Mouse (Mus musculus): ENCODE measurements at regions not wholly inside any gene's neighbourhood (a gene's known extent, or its start where the extent isn't known, plus 50 kb on each side); places are given as distances from the start of the nearest gene placed in this dataset.

GRCm38 (mm10) chr8:30677423-30677822, 2751.1 kb upstream of the 5930422O12Rik start:
- no peak for DNase-seq

DNA sequence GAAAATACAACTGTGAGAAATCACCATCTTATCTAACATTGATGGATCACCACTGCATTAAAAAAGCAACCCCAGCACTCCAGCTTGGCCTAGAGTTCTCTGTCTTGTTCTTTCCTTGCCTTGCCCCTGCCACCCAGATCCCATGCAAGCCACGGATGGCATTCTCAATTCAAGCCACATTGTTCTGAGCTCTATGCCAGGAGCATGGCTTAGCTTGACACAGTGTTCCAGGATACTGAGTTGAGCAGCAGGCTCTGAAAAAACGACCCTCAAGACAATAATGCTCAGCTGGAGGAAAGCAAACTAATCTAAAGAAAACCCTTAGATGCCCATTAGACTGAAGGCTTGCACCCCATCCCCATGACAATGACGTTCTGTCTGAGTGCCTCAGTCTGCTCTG, 2746.3 kb upstream of the 5930422O12Rik start:
- no peak for DNase-seq

- DNase-seq, result no peak
Measured at GRCm38 (mm10) chr8:30686539-30686938, 2742.0 kb upstream of the 5930422O12Rik start.

GRCm38 (mm10) chr8:30694126-30694525, 2734.4 kb upstream of the 5930422O12Rik start:
- DNase-seq, result no peak

DNA sequence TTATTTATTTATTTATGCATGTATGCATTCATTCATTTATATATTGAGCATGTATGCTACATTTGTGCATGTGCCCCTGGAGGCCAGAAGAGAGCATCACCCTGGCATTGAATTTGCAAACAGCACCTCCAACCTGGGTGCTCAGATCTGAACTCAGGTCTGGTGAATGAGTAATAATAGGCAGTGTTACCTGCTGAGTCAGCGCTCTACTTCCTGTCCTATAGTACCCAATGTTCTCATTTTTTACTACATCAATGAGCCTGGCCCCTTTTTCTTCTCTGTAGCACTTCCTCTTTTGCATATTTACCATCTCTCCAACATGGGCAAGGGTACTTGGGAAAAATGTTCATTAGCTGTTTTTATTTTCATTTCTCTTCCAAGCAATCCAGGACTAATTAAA, 2711.9 kb upstream of the 5930422O12Rik start:
- DNase-seq, result no peak

DNA sequence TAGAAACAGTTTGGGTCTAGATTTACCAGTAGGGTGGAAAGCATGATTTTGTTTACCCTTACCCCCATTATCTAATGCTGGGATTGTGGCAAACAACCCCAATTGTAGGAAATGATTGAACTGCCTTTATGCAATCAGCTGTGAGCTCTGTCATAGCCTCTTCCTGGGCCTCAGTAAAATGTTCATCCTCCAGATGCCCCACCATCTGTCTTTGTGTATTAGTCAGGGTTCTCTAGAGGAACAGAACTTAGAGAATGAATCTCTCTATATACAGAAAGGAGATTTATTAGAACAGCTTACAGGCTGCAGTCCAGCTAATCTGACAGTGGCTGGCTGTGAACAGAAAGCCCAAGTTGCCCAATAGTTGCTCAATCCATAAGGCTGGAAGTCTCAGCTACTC, 2698.1 kb upstream of the 5930422O12Rik start:
- no peak for DNase-seq

DNA sequence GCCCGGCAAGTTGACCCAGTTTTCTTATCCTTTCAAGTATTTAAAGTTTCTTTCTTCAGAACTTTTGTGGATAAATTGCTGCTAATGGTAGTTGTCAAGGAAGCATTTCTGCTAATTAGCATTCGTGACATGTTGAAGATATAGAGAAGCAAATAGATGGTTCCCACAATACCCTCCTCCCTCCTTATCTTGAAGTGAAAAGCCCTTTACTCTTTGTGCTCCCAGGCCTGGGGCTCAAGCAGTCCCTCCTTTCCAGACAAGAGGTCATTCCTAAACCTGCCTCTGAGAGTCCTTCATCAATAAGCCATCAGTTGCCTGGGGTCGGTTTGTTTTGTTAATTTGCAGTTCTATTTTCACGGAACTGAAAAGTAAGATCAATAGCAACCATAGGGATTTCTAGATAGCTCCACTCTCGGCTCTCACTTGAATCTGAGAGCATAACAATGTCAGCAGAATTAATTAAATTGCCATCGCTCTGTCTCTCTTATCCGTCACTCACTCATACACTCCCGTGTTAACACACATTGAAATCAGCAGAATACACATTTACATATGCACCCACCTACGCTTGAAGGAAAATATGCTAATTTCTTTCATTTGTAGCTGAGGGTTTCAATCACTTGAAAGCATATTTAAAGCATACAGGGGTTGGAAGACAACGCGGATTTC, 2695.8 kb upstream of the 5930422O12Rik start:
- DNase-seq, result no peak

GRCm38 (mm10) chr8:30733385-30733784, 2695.1 kb upstream of the 5930422O12Rik start:
- DNase-seq, result no peak

DNA sequence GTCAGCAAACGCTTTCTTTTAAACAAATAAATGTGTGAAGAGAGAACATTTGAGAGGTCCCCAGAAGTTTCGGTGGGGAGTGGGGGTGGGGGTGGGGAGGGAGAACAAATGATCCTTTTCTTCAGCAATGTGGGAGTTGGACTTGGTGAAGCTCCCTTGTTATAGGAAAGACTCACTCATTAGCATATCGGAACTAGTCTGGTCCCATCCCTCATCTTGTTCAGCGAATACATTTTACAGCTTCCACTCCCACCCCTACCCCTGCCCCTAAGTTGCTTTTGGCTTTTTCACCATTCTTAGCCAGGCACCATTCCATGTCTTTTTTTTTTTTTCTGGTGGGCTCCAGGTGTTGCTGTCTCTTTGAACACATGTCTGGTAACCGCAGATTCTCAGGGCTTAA, 2693.2 kb upstream of the 5930422O12Rik start:
- DNase-seq, result no peak

- no peak for DNase-seq
Measured at GRCm38 (mm10) chr8:30735740-30736139, 2692.8 kb upstream of the 5930422O12Rik start.

- no peak for DNase-seq
Measured at GRCm38 (mm10) chr8:30746874-30747273, 2681.6 kb upstream of the 5930422O12Rik start.

Measured in cerebellum, adult 9-10 months (tissue).